Mouse (Mus musculus): ENCODE results near the gene Vps41.

Gene Vps41

DNA sequence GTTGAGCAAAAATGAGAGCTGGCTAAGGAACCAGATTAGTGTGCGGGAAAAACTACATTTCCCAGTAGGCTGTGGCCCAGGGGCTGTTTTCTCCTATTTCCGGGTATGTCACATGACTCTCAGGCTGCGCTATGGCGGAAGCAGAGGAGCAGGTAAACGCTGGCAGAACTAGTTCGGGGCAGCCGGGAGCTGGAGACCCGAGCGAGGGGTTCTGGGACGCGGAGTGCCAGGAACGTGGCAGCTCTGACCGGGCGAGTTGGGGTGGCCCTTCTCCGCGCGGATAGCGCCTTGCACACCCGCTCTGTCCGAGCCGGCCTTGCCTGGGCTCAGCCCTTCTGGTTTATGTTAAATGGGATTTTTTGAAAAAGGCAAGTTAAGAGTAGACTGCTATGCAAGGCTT lies at the start of gene Vps41:
Gene Vps41 (plus strand): TSS at position 102 of the 400 bp plus-strand sequence.
- DNase-seq: peak; percentile 73 to 76

DNA sequence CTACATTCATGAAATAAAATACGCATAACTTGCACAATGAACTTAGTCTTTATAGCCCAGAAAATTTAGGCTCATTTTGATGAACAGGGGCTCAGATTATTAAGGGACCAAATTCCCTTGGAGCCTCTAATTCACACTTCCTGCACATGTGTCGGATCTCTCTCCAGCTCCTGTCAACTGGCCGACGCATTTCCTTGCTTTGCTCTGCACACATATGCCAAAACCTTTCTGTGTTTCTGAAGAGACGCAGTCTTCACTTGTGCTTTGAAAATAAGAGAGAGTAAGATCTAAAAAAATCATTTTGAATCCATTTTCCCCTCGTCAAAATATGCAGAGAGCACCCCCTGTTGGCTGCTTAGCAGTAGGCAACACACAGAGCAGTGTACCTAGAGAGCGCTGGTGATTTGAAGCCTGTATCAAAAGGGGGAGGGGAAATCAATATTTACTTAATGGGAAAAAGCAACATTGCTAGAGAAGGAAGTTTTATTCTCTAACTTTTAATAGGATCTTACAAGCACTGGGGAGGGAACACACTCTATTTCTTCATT lies 18.5 kb upstream of the Vps41 start:
- DNase-seq: no peak

DNA sequence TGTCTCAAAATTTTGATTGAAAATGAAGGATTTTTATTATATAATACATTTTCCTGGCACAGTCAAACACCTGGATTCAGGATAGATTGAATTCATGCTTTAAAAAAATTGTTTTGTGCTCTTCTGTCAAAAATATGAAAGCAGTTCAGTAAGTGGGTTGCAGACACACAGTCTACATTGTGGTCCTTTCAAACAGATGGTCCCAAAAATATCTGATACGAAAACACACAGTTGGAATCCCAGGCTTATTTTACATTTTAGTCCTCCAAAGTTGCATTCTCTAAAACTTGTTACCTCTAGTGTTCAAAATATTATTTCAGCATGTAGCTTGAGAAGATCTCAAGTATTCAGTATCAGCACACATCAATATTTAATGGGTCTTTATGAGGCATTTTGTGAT lies 5.4 kb upstream of the Vps41 start:
- DNase-seq: no peak

DNA sequence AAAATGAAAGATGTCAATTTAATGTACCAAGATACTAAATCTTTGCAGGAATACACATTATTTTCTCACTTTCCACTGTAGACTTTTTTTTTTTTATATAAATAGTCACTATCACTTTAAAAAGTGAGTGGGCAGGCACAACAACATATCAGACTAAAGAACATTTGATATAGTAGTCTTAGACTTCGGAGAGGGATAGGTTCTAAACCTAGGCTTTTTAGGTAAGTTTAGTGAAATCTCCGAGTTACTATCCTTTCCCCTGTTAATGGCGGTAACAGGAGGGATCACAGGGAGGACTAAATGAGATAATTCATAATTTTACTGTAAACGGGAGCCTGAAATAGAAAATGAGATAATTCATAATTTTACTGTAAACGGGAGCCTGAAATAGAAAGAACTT lies 379 bp upstream of the Vps41 start:
- DNase-seq: no peak

- DNase-seq: no peak
Measured at GRCm38 (mm10) chr13:18718461-18718860, 1.4 kb downstream of the Vps41 start.

- no peak for DNase-seq
Measured at GRCm38 (mm10) chr13:18730666-18731065, 13.6 kb downstream of the Vps41 start.

DNA sequence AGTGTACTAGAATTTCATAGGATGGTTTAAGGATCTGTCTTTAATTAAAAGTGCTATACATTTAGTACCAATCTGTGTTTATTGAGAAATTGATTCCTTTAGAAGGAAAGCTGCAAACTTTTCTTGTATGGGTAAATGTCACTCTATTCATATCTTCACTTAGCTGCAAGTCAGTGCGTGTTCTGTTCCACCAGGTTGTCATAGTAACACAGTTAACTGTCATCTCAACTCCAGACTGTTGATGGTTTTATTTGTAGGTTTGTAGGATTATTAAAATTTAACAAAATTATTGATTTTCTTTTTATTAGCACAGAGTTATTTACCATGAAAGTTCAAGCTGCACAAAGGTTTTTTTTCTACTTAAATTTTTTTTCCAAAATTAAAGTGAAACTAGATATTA lies 19.5 kb downstream of the Vps41 start:
- DNase-seq: no peak

DNA sequence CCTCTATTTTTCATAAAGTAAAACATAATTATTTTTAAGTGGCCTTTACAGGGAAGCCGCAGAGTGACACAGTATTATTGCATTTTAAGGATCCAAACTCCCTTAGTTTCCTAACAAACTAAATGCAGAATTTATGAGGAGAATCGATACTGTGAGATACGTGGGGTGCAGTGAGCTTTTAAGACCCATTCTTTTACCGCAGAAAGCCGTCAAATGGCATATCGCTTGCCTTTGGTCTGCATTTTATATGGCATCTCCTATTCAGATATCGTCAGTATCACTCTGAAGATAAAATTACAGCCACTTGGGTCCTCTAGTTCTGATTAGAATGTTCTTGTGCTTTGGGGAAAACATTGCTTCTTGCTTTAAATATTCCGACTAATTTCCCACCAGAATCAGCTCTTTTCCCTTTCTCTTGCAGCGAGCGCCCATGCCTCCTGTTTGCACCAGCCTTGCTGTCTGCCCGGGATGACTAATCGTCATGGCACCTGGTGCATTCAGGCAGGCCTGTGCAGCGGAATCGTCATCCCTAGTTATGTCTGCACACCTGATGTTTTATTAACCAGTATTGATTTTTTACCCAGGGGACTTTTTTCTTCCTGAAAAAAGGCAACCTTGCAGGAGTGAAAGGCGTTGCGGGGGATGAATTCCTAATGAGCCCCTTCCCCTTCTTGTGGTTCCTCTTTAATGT lies 26.6 kb downstream of the Vps41 start:
- DNase-seq: no peak

- no peak for DNase-seq
Measured at GRCm38 (mm10) chr13:18744266-18744652, 27.2 kb downstream of the Vps41 start.

DNA sequence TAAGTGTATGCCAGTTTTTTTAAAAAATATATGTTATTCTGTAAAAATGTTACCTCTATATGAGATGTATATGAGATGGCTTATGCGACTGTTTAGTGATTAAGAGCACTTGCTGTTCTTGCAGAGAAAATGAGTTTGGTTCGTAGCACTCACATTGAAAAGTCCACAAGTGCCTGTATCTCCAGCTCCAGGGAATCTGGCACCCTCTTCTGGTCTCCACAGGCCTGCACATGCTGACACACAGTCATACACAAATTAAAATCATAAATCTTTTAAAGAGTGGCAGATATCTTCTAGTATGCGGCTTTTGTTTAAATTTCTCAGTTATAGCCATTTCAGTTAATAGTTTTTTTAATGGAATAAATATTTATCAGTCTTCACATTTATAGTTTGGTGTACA lies 40.9 kb downstream of the Vps41 start:
- no peak for DNase-seq

DNA sequence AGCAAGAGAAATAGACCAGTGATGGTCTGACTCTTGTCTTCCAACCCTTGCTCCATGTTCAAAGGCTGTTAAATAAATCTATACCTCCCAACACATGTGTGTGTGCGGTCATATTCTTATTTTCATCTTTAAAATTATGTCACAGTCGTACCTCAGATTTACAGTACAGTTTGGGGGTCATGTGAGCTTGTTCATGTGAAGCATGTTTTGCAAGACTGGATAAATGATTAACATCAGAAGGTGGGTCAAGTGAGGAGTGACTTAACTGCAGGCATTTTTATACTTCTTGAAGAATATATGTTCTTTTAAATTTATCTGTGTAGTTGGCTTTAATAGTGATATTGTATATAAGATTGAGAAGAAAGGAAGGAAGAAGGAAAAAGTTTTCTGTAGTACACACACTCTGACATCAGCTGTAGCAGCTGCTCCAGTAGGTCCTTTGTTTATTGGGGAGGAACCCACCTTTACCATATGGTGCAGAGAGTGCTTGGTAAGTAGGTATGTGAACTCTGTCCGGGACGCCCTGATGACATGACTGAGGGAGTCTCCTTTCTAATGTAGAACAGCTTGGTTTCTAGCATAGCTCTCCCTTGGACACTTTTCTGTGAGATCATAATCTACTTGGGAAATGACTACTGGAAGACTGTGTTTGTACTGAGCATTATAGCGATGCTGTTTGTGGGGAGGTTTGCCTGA lies 42.4 kb downstream of the Vps41 start:
- no peak for DNase-seq

DNA sequence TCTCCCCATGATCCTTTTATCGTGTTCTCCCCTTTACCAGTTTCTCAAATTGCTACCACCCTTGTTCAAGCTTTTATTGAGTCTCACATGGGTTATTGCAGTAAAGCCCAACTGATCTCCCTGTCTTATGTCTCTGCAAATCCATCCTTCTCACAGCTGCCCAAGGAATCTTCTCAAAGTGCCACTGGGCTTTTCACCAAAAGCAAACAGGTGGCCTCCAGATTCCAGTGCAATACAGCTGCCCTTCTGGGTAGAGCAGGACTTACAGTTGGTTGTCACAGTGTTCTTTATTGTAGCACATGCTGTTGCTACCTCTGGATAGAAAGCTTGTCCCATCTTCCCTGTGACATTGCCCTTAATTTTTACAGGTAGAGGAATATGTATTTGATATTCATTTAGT lies 44.4 kb downstream of the Vps41 start:
- DNase-seq: no peak

DNA sequence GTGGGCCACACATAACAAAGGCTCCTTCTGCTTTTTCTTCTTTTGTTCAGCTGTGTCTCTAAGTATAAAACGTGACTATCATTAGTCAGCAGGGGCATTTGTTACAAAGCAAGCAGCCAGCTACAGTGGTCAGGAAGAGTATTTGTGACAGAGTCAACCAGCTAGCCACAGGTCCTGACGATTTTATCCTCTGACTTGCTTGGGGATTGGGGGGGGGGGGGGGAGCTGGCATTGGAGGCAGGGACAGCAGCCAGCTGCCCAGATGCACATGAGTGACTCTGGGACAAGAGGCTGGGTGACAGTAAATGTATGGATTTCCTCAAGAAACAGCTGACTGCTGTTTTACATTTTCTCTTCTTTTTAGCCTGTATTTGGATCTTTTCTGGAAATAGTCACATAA lies 50.8 kb downstream of the Vps41 start:
- DNase-seq: no peak

DNA sequence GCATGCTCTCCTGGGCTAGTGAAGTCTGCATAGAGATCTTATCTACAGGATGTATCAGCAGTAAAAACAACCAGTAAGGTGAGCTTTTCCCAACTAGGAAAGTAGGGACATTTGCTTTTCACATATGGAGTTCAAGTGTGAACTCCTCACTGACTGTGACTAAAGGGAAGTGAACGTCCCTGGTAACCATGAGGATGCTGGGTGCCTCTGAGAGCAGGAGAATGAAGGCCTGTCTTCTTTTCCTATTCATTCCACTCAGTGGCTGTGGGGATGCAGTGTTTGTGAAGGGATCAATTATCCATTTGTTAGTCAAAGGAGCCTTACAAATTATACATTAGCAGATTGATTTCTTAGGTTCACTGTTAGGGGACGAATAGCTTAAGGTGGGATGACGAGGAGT lies 51.4 kb downstream of the Vps41 start:
- no peak for DNase-seq

DNA sequence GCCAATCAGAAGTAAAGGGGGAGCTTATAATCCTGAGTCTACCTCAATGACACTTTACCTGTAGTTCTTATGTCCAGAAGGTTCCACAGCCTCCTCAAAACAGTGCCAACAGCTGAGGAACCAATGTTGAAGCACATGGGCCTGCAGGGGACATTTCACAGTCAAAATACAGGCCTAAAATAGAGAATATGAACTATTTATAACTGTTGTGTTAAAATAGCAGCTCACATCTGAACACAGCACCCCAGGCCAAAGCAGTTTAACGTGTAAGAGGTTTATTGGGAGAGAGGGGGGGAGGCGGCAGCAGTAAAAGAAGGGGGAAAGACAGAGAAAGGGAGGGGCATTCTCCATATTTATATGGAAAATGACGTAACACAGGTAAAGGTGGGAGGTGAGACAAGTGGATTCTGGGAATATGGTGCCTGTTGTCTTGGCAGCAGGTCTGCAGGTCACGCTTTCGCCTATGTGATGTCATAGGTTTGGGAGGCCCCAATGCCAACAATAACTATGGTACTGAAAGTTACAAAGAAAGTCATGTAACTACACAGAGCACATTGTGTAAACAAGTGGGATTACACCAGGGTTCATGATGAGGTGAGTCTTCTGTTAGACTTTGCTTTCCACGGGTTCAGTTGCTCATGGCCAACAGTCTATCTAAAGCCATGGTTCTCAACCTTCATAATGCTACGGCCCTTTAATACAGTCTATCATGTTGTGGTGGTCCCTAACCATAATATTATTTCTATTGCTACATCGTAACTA lies 56.5 kb downstream of the Vps41 start:
- no peak for DNase-seq

DNA sequence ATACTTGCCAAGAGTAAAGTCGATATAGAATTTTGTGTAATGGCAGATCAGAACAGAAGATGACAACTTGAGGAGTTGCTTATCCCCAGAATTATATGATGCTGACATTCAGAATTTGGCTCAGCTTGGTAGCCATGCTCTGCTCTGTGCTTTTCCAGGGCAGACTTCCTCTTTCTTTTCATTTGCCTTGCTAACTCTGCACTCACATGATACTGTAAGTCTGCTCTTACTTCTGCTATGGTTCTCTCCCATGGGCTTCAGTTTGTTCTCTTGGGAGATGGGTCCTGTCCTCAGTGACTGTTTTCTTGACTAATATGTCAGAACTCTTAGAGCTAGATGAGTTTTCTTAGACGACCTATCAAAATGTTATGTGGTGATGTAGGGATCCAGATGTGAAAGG lies 64.2 kb downstream of the Vps41 start:
- no peak for DNase-seq

- no peak for DNase-seq
Measured at GRCm38 (mm10) chr13:18785702-18786101, 68.6 kb downstream of the Vps41 start.

GRCm38 (mm10) chr13:18788040-18788439 lies 71.0 kb downstream of the Vps41 start:
- no peak for DNase-seq

GRCm38 (mm10) chr13:18788689-18789088 lies 71.6 kb downstream of the Vps41 start:
- DNase-seq: no peak

GRCm38 (mm10) chr13:18789662-18790061 lies 72.6 kb downstream of the Vps41 start:
- DNase-seq: no peak

DNA sequence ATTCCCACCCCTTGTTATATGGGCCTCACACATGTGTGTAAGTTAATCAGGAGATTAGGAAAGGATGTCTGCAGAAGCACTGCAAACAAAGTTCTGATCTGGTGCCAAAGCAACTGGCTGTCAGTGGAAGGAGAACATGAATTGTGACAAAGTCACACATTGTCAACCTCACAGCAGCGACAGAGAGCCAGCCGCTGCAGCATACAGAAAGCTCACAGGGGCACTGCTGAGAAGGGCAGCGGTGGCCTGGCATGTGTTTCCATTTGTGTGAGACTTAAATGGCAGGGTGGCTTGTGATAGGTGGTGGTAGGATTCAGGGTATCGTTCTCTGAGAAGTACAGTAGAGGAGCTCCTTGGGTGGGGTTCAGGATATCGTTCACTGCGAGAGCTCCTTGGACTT lies 73.0 kb downstream of the Vps41 start:
- DNase-seq: no peak

DNA sequence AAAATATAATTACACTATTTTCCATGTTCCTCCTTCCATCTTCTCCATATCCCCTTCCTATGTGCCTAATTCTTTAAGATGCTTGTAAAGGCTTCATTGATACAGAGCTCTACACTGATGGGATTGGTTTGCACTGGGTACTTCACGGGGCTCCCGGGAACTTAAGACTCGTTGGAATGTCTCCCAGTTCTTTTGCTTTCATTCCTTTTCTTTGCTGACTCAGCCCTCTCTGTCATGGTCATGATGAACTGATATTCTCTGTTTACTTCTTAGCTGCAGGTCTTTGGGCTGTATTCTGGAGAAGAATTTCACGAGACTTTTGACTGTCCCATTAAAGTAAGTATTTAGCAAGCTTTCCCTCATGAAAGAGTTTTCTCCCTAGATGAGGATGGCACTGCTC lies 74.2 kb downstream of the Vps41 start:
- no peak for DNase-seq

DNA sequence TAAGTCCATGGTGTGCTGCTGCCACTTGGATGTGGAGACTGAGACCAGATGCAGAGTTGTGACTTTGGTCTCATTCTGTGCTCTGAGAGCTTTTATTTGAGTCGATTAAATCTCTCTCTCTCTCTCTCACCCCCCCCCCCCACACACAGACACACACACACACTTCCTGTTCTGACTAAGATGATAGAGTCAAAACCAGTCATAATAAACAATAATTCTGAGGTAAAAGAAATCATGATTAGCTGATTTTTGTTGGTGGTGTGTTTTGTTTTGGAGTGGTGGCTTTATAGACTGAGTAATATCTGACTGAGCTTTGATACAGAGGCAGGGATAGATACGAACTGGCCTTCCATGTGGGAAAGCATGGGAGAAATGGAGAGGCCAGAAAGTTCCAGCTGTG lies 74.6 kb downstream of the Vps41 start:
- DNase-seq: no peak

DNA sequence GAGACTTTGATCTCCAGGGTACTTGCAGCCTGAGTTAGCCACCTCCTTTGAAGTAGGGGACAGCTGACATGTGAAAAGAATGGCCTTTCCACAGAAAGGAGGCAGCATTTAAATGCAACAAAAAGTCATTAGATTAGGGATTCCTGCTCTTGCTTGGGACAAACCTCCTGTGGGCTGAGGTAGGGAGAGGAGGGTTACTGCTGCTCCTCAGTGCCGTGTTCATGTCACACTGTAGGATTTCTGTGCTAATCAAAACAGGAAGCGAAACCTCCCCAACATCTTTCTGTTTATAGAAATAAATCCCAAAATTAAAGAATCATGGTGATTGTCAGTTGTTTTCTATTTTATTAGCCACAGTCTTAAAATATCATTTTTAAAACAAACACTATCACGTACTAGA lies 77.4 kb downstream of the Vps41 start:
- no peak for DNase-seq
